Mouse (Mus musculus): Measurements from ENCODE around the gene Cldn15. TPM values are rescaled to one million over a fixed set of nuclear protein-coding genes. Genes with fewer than 3 reads are reported as not detected.
"Not testable (repeated sequence)": the region's sequence is repeated elsewhere in the genome, so short reads cannot be mapped to it uniquely, and the experiment has no call there.

The Cldn15 gene
- polyA plus RNA-seq, 1 experiment from 2014 or later, result not detected

GRCm38 (mm10) chr5:136932956-136933355, 33.5 kb upstream of the Cldn15 start:
- H3K4me1 ChIP-seq (ENCODE audit: control insufficient read depth, insufficient read depth, low read length), result no peaks in the 10 kb centered on the region
- H3K27me3 ChIP-seq (replicated peaks; ENCODE audit: control insufficient read depth, insufficient read depth, low read length), result no peaks in the 10 kb centered on the region
- H3K9me3 ChIP-seq (replicated peaks; ENCODE audit: control insufficient read depth, low read length), result no peaks in the 10 kb centered on the region
- no peak overlapping the region for H3K4me3 ChIP-seq (ENCODE audit: low read depth, low read length)
- no peak overlapping the region for H3K27ac ChIP-seq (ENCODE audit: low read depth, low read length)
- ATAC-seq (no peak), DNase-seq (ENCODE audit: low spot score) (no peak)
- H3K9ac ChIP-seq (ENCODE audit: low read length), result no peak overlapping the region
- no peaks in the 10 kb centered on the region for H3K36me3 ChIP-seq (ENCODE audit: control insufficient read depth, insufficient read depth, low read length)
- WGBS, result 87% methylated on average over 5 of the region's 5 CpGs
- no peak overlapping the region for H3K4me2 ChIP-seq (ENCODE audit: low read length)

- no peak overlapping the region for H3K4me2 ChIP-seq (ENCODE audit: low read length)
- ATAC-seq (no peak), DNase-seq (ENCODE audit: low spot score) (no peak)
- no peaks in the 10 kb centered on the region for H3K27me3 ChIP-seq (replicated peaks; ENCODE audit: control insufficient read depth, insufficient read depth, low read length)
- H3K36me3 ChIP-seq (ENCODE audit: control insufficient read depth, insufficient read depth, low read length), result no peaks in the 10 kb centered on the region
- no peaks in the 10 kb centered on the region for H3K9me3 ChIP-seq (replicated peaks; ENCODE audit: control insufficient read depth, low read length)
- H3K4me3 ChIP-seq (ENCODE audit: low read depth, low read length), result no peak overlapping the region
- WGBS, result 90% methylated on average over 6 of the region's 6 CpGs
- H3K27ac ChIP-seq (ENCODE audit: low read depth, low read length), result no peak overlapping the region
- H3K9ac ChIP-seq (ENCODE audit: low read length), result no peak overlapping the region
- H3K4me1 ChIP-seq (ENCODE audit: control insufficient read depth, insufficient read depth, low read length), result no peaks in the 10 kb centered on the region
These were observed 32.5 kb upstream of the Cldn15 start for GRCm38 (mm10) chr5:136933930-136934329.

- Histone ChIP-seq H3K27me3 (replicated peaks; ENCODE audit: control insufficient read depth, insufficient read depth, low read length) (no peaks in the 10 kb centered on the region), H3K4me3 (ENCODE audit: low read depth, low read length) (no peak overlapping the region), H3K4me2 (ENCODE audit: low read length) (no peak overlapping the region), H3K9ac (ENCODE audit: low read length) (no peak overlapping the region), H3K4me1 (ENCODE audit: control insufficient read depth, insufficient read depth, low read length) (no peaks in the 10 kb centered on the region), H3K9me3 (replicated peaks; ENCODE audit: control insufficient read depth, low read length) (0 out of 2 replicates have a peak, but pooled peaks cover 2% of the 10 kb centered on the region), H3K36me3 (ENCODE audit: control insufficient read depth, insufficient read depth, low read length) (no peaks in the 10 kb centered on the region), H3K27ac (ENCODE audit: low read depth, low read length) (no peak overlapping the region)
- no peak for ATAC-seq
- WGBS, result 67% methylated on average over 7 of the region's 7 CpGs
- DNase-seq (ENCODE audit: low spot score), result no peak
These were observed 30.3 kb upstream of the Cldn15 start for GRCm38 (mm10) chr5:136935905-136936695.

- no peaks in the 10 kb centered on the region for H3K4me1 ChIP-seq (ENCODE audit: control insufficient read depth, insufficient read depth, low read length)
- DNase-seq (ENCODE audit: low spot score) (no peak), ATAC-seq (no peak)
- H3K9ac ChIP-seq (ENCODE audit: low read length), result no peak overlapping the region
- WGBS, result 86% methylated on average over 6 of the region's 6 CpGs
- H3K27ac ChIP-seq (ENCODE audit: low read depth, low read length), result no peak overlapping the region
- H3K9me3 ChIP-seq (replicated peaks; ENCODE audit: control insufficient read depth, low read length), result 0 out of 2 replicates have a peak, but pooled peaks cover 2% of the 10 kb centered on the region
- no peaks in the 10 kb centered on the region for H3K36me3 ChIP-seq (ENCODE audit: control insufficient read depth, insufficient read depth, low read length)
- H3K4me3 ChIP-seq (ENCODE audit: low read depth, low read length), result no peak overlapping the region
- no peak overlapping the region for H3K4me2 ChIP-seq (ENCODE audit: low read length)
- H3K27me3 ChIP-seq (replicated peaks; ENCODE audit: control insufficient read depth, insufficient read depth, low read length), result no peaks in the 10 kb centered on the region
These were observed 29.7 kb upstream of the Cldn15 start for GRCm38 (mm10) chr5:136936750-136937149.

GRCm38 (mm10) chr5:136937621-136938020, 28.8 kb upstream of the Cldn15 start:
- no peak for DNase-seq (ENCODE audit: low spot score)
- no peaks in the 10 kb centered on the region for H3K36me3 ChIP-seq (ENCODE audit: control insufficient read depth, insufficient read depth, low read length)

GRCm38 (mm10) chr5:136939284-136939683, 27.1 kb upstream of the Cldn15 start:
- H3K27me3 ChIP-seq (replicated peaks; ENCODE audit: control insufficient read depth, insufficient read depth, low read length), result no peaks in the 10 kb centered on the region
- H3K4me1 ChIP-seq (ENCODE audit: control insufficient read depth, insufficient read depth, low read length), result no peaks in the 10 kb centered on the region
- ATAC-seq (no peak), DNase-seq (ENCODE audit: low spot score) (no peak)
- no peak overlapping the region for H3K4me2 ChIP-seq (ENCODE audit: low read length)
- H3K27ac ChIP-seq (ENCODE audit: low read depth, low read length), result no peak overlapping the region
- 0 out of 2 replicates have a peak, but pooled peaks cover 2% of the 10 kb centered on the region for H3K9me3 ChIP-seq (replicated peaks; ENCODE audit: control insufficient read depth, low read length)
- no peaks in the 10 kb centered on the region for H3K36me3 ChIP-seq (ENCODE audit: control insufficient read depth, insufficient read depth, low read length)
- 70% methylated on average over 7 of the region's 7 CpGs for WGBS
- no peak overlapping the region for H3K4me3 ChIP-seq (ENCODE audit: low read depth, low read length)
- H3K9ac ChIP-seq (ENCODE audit: low read length), result no peak overlapping the region

More at GRCm38 (mm10) chr5:136937621-136938020, 28.8 kb upstream of the Cldn15 start:
- no peaks in the 10 kb centered on the region for H3K4me1 ChIP-seq (ENCODE audit: control insufficient read depth, insufficient read depth, low read length)
- no peak overlapping the region for H3K4me2 ChIP-seq (ENCODE audit: low read length)
- ATAC-seq, result no peak
- WGBS, result 90% methylated on average over 5 of the region's 5 CpGs
- H3K9ac ChIP-seq (ENCODE audit: low read length), result no peak overlapping the region
- H3K27ac ChIP-seq (ENCODE audit: low read depth, low read length), result no peak overlapping the region
- H3K27me3 ChIP-seq (replicated peaks; ENCODE audit: control insufficient read depth, insufficient read depth, low read length), result no peaks in the 10 kb centered on the region
- 0 out of 2 replicates have a peak, but pooled peaks cover 2% of the 10 kb centered on the region for H3K9me3 ChIP-seq (replicated peaks; ENCODE audit: control insufficient read depth, low read length)
- no peak overlapping the region for H3K4me3 ChIP-seq (ENCODE audit: low read depth, low read length)

- not testable (repeated sequence) for H3K9ac ChIP-seq (ENCODE audit: low read length); ATAC-seq; H3K4me1 ChIP-seq (ENCODE audit: control insufficient read depth, insufficient read depth, low read length); H3K4me3 ChIP-seq (ENCODE audit: low read depth, low read length); H3K9me3 ChIP-seq (replicated peaks; ENCODE audit: control insufficient read depth, low read length); H3K4me2 ChIP-seq (ENCODE audit: low read length); H3K27me3 ChIP-seq (replicated peaks; ENCODE audit: control insufficient read depth, insufficient read depth, low read length); DNase-seq (ENCODE audit: low spot score); H3K36me3 ChIP-seq (ENCODE audit: control insufficient read depth, insufficient read depth, low read length); H3K27ac ChIP-seq (ENCODE audit: low read depth, low read length)
- 86% methylated on average over 6 of the region's 6 CpGs for WGBS
These were observed 26.4 kb upstream of the Cldn15 start for GRCm38 (mm10) chr5:136940029-136940428.

- WGBS, result 88% methylated on average over 12 of the region's 12 CpGs
- DNase-seq (ENCODE audit: low spot score), result no peak
- no peak overlapping the region for H3K27ac ChIP-seq (ENCODE audit: low read depth, low read length)
- ATAC-seq, result no peak
- H3K9ac ChIP-seq (ENCODE audit: low read length), result no peak overlapping the region
- H3K4me1 ChIP-seq (ENCODE audit: control insufficient read depth, insufficient read depth, low read length), result no peaks in the 10 kb centered on the region
- no peak overlapping the region for H3K4me3 ChIP-seq (ENCODE audit: low read depth, low read length)
- H3K36me3 ChIP-seq (ENCODE audit: control insufficient read depth, insufficient read depth, low read length), result no peaks in the 10 kb centered on the region
- H3K9me3 ChIP-seq (replicated peaks; ENCODE audit: control insufficient read depth, low read length), result 0 out of 2 replicates have a peak, but pooled peaks cover 2% of the 10 kb centered on the region
- H3K27me3 ChIP-seq (replicated peaks; ENCODE audit: control insufficient read depth, insufficient read depth, low read length), result no peaks in the 10 kb centered on the region
- H3K4me2 ChIP-seq (ENCODE audit: low read length), result no peak overlapping the region
These were observed 25.4 kb upstream of the Cldn15 start for GRCm38 (mm10) chr5:136940845-136941560.

GRCm38 (mm10) chr5:136942781-136943180, 23.6 kb upstream of the Cldn15 start:
- 85% methylated on average over 3 of the region's 3 CpGs for WGBS
- no peak overlapping the region for H3K27ac ChIP-seq (ENCODE audit: low read depth, low read length)
- no peak for ATAC-seq

More at GRCm38 (mm10) chr5:136942781-136943180, 23.6 kb upstream of the Cldn15 start:
- Histone ChIP-seq H3K9me3 (replicated peaks; ENCODE audit: control insufficient read depth, low read length) (0 out of 2 replicates have a peak, but pooled peaks cover 2% of the 10 kb centered on the region), H3K36me3 (ENCODE audit: control insufficient read depth, insufficient read depth, low read length) (no peaks in the 10 kb centered on the region), H3K4me1 (ENCODE audit: control insufficient read depth, insufficient read depth, low read length) (no peaks in the 10 kb centered on the region), H3K27me3 (replicated peaks; ENCODE audit: control insufficient read depth, insufficient read depth, low read length) (no peaks in the 10 kb centered on the region), H3K4me3 (ENCODE audit: low read depth, low read length) (no peak overlapping the region), H3K9ac (ENCODE audit: low read length) (no peak overlapping the region), H3K4me2 (ENCODE audit: low read length) (no peak overlapping the region)
- DNase-seq (ENCODE audit: low spot score), result no peak

Measured in forebrain, embryonic 14.5 days (tissue).